Mouse (Mus musculus) erythroblast, embryonic 14.5 days (primary cell): ENCODE measurements around the gene Dab1.

ENCODE experiments used
- GATA1 ChIP-seq: IDR thresholded peaks from 2 replicates; pipeline ENCODE4 v1.6.1; 2012; ENCODE audit warnings: low read length, inconsistent platforms, mixed read lengths
- TAL1 ChIP-seq: IDR thresholded peaks from 3 replicates; pipeline ENCODE4 v1.6.1; 2012; ENCODE audit warnings: low read length, inconsistent platforms, mixed read lengths

DNA sequence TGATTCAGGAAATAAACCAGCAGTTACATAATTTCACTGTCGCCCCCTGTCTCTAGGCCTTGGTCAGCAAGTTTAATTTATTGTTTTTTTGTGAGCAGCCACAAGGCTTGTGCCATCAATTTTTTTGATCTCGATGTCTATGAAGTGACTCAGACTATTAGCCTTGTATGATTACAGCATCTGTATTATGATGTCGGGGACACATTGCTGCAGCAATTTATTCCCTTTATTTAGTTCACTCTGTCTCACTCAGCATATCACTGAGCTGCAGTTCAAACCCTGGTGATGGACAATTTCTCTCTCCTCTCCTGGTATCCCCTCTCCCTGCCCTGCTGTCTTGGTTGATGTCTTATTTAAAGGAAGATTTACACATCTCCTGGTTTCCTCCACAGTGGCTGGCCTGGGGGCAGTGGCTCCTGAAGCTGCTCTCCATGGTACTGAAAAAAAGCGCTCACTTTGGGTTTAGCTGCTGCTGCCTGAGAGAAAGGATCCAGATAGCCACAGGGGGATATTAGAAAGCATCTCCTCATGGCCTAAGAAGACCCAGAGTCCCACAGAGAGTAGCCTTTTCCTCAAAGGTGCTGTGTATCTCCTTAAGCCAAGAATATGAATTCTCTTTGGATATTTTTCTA, 47.3 kb upstream of the Dab1 start:
- TF ChIP-seq GATA1 (no peak), TAL1 (no peak)
